ENCODE assay signal across 10 mouse cellular contexts in the genomic region with DNA sequence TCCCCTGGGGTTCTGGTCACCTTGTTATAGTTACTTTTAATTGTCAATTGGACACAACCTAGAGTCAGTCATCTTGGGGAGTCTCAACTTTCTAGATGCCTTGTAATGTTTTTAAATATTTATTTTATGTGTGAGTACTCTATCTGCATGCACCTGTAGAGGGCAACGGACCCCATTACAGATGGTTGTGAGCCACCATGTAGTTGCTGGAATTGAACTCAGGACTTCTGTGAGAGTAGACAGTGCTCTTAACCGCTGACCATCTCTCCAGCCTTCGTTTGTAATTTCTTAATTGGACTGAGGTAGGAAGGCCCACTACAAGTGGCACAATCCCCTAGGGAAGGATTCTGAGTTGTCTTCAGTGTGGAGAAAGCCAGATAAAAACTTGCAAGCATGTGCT. TPM values are rescaled to one million over a fixed set of nuclear protein-coding genes. Genes with fewer than 3 reads are reported as not detected.
A peak's percentile ranks its signal among the peaks of the same experiment; 100 is the strongest.
DNase-seq lines count a peak whose midpoint lies in the region; ATAC-seq and TF ChIP-seq lines count a peak whose summit lies in the region.
"Had no signal": no experiment of that assay in that cellular context is flagged by ENCODE, and none has a peak within 500 bp of the region (broad histone marks: within the 10 kb centered on the region; RNA-seq: fewer than 3 reads in every experiment).

No protein-coding gene starts in this region.

- TF ChIP-seq CTCF in intestine, postnatal 0 days (IDR thresholded peaks at IDR 0.05; ENCODE audit: low read depth) = no peak

- peak overlapping the region; percentile 94 for H3K4me3 ChIP-seq in lung, embryonic 15.5 days
- peak overlapping the region; percentile 85 for H3K4me3 ChIP-seq in embryonic facial prominence, embryonic 15.5 days (replicated peaks)
- H3K4me3 ChIP-seq in intestine, postnatal 0 days (ENCODE audit: low read depth, low read length) = peak overlapping the region; percentile 63
- peak overlapping the region; percentile 75 for H3K4me3 ChIP-seq in neural tube, embryonic 13.5 days

- H3K4me2 ChIP-seq in lung, embryonic 15.5 days = peak overlapping the region; percentile 96
- peak overlapping the region; percentile 95 for H3K4me2 ChIP-seq in embryonic facial prominence, embryonic 15.5 days (replicated peaks)
- peak overlapping the region; percentile 90 for H3K4me2 ChIP-seq in intestine, postnatal 0 days (replicated peaks; ENCODE audit: low read depth)
- H3K4me2 ChIP-seq in neural tube, embryonic 13.5 days = peak overlapping the region; percentile 69

- H3K27ac ChIP-seq in lung, embryonic 15.5 days = no peak overlapping the region
- 0 out of 2 replicates have a peak overlapping the region, but pooled peaks have one; percentile 80 for H3K27ac ChIP-seq in embryonic facial prominence, embryonic 15.5 days (replicated peaks)
- no peak overlapping the region for H3K27ac ChIP-seq in intestine, postnatal 0 days (ENCODE audit: low read depth, low read length)
- H3K27ac ChIP-seq in neural tube, embryonic 13.5 days (replicated peaks) = no peak overlapping the region

- H3K4me1 ChIP-seq in lung, embryonic 15.5 days = peaks cover 10% of the 10 kb centered on the region
- peaks cover 14% of the 10 kb centered on the region; the same call in 1 of the 2 replicates for H3K4me1 ChIP-seq in embryonic facial prominence, embryonic 15.5 days
- 0 out of 2 replicates have a peak, but pooled peaks cover 2% of the 10 kb centered on the region for H3K4me1 ChIP-seq in intestine, postnatal 0 days (replicated peaks; ENCODE audit: control insufficient read depth, insufficient read depth, low read length)
- peaks cover 8% of the 10 kb centered on the region for H3K4me1 ChIP-seq in neural tube, embryonic 13.5 days (replicated peaks)

- DNase-seq in lung, postnatal 25 days (ENCODE audit: low spot score) = no peak
- DNase-seq in layer of hippocampus, adult 18-20 months (ENCODE audit: low spot score in 2 of 2) = no peak
- no peak for DNase-seq in urinary bladder, postnatal 25 days (ENCODE audit: low spot score)
- DNase-seq in spleen, postnatal 36 days (ENCODE audit: low spot score in 2 of 2) = no peak

- WGBS in lung, embryonic 15.5 days = 68% methylated on average over 3 of the region's 3 CpGs
- 67% methylated on average over 3 of the region's 3 CpGs for WGBS in embryonic facial prominence, embryonic 15.5 days
- WGBS in intestine, postnatal 0 days = 72% methylated on average over 3 of the region's 3 CpGs
- WGBS in neural tube, embryonic 13.5 days = 73% methylated on average over 3 of the region's 3 CpGs

- H3K9me3 ChIP-seq in lung, embryonic 15.5 days = no peaks in the 10 kb centered on the region
- no peaks in the 10 kb centered on the region for H3K9me3 ChIP-seq in embryonic facial prominence, embryonic 15.5 days (replicated peaks)
- H3K9me3 ChIP-seq in intestine, postnatal 0 days (ENCODE audit: control insufficient read depth) = no peaks in the 10 kb centered on the region
- no peaks in the 10 kb centered on the region for H3K9me3 ChIP-seq in neural tube, embryonic 13.5 days

- H3K27me3 ChIP-seq in lung, embryonic 15.5 days = no peaks in the 10 kb centered on the region
- no peaks in the 10 kb centered on the region for H3K27me3 ChIP-seq in embryonic facial prominence, embryonic 15.5 days
- H3K27me3 ChIP-seq in intestine, postnatal 0 days (replicated peaks; ENCODE audit: control insufficient read depth, insufficient read depth, low read length) = no peaks in the 10 kb centered on the region
- no peaks in the 10 kb centered on the region for H3K27me3 ChIP-seq in neural tube, embryonic 13.5 days

- H3K36me3 ChIP-seq in lung, embryonic 15.5 days = no peaks in the 10 kb centered on the region; the same call in 1 of the 2 replicates
- H3K36me3 ChIP-seq in embryonic facial prominence, embryonic 15.5 days = 0 out of 2 replicates have a peak, but pooled peaks cover 4% of the 10 kb centered on the region
- H3K36me3 ChIP-seq in intestine, postnatal 0 days (ENCODE audit: control insufficient read depth, insufficient read depth) = no peaks in the 10 kb centered on the region
- H3K36me3 ChIP-seq in neural tube, embryonic 13.5 days = no peaks in the 10 kb centered on the region

- H3K9ac ChIP-seq in lung, embryonic 15.5 days = peak overlapping the region; percentile 69
- H3K9ac ChIP-seq in embryonic facial prominence, embryonic 15.5 days = 0 out of 2 replicates have a peak overlapping the region, but pooled peaks have one; percentile 73
- H3K9ac ChIP-seq in intestine, postnatal 0 days (ENCODE audit: low read depth, low read length) = no peak overlapping the region
- 0 out of 2 replicates have a peak overlapping the region, but pooled peaks have one; percentile 65 for H3K9ac ChIP-seq in neural tube, embryonic 13.5 days

- ATAC-seq in lung, embryonic 15.5 days (ENCODE audit: borderline replicate concordance, extremely low read depth, low FRiP score, low TSS enrichment) = no peak
- no peak for ATAC-seq in embryonic facial prominence, embryonic 15.5 days (ENCODE audit: insufficient number of reproducible peaks, low FRiP score, low TSS enrichment, low read depth)
- ATAC-seq in intestine, postnatal 0 days = no peak
- no peak for ATAC-seq in neural tube, embryonic 13.5 days (ENCODE audit: low read depth)

RNA-seq across cellular contexts. Expression of gene Cenpm, which starts 1.2 kb away (rescaled TPM):
- 71.6 and 74.5 TPM in 2 replicates for polyA plus RNA-seq in lung, embryonic 15.5 days (2015; fragmentation: Nextera tagmentation; extraction: Ambion mirVana)
- 57.7 and 60.9 TPM in 2 replicates for polyA plus RNA-seq in embryonic facial prominence, embryonic 15.5 days (2015; fragmentation: Nextera tagmentation; extraction: Ambion mirVana)
- 14.8 and 16.5 TPM in 2 replicates for polyA plus RNA-seq in intestine, postnatal 0 days (2015; fragmentation: Nextera tagmentation; extraction: Ambion mirVana)
- polyA plus RNA-seq in neural tube, embryonic 13.5 days (2015; fragmentation: Nextera tagmentation; extraction: Ambion mirVana) = 15.2 and 16.5 TPM in 2 replicates
- total RNA-seq in layer of hippocampus, adult 18-20 months (2021) = 1 to 10 TPM; 2.5 to 3.1 TPM
- total RNA-seq: neutrophil, adult 5-6 weeks had no signal

RNA-seq across cellular contexts. Expression of gene 1500009C09Rik, which starts 8.9 kb away (rescaled TPM):
- not detected in 2 replicates for polyA plus RNA-seq in lung, embryonic 15.5 days (2015; fragmentation: Nextera tagmentation; extraction: Ambion mirVana)
- not detected in 2 replicates for polyA plus RNA-seq in embryonic facial prominence, embryonic 15.5 days (2015; fragmentation: Nextera tagmentation; extraction: Ambion mirVana)
- polyA plus RNA-seq in intestine, postnatal 0 days (2015; fragmentation: Nextera tagmentation; extraction: Ambion mirVana) = 0.13 TPM in 1 of 2 replicates, not detected in the other
- polyA plus RNA-seq in neural tube, embryonic 13.5 days (2015; fragmentation: Nextera tagmentation; extraction: Ambion mirVana) = 7.8 and 7.9 TPM in 2 replicates
- total RNA-seq in layer of hippocampus, adult 18-20 months (2021) = 100 to 1,000 TPM; 100 to 113 TPM
- total RNA-seq: neutrophil, adult 5-6 weeks had no signal
- polyA plus RNA-seq: gonadal fat pad, adult 2 months had no signal

RNA-seq across cellular contexts. Expression of gene Tnfrsf13c, which starts 19.1 kb away (rescaled TPM):
- 0.12 TPM in 1 of 2 replicates, not detected in the other for polyA plus RNA-seq in lung, embryonic 15.5 days (2015; fragmentation: Nextera tagmentation; extraction: Ambion mirVana)
- polyA plus RNA-seq in embryonic facial prominence, embryonic 15.5 days (2015; fragmentation: Nextera tagmentation; extraction: Ambion mirVana) = 0.58 and 0.61 TPM in 2 replicates
- polyA plus RNA-seq in intestine, postnatal 0 days (2015; fragmentation: Nextera tagmentation; extraction: Ambion mirVana) = 0.10 TPM in 1 of 2 replicates, not detected in the other
- 0.13 and 0.66 TPM in 2 replicates for polyA plus RNA-seq in neural tube, embryonic 13.5 days (2015; fragmentation: Nextera tagmentation; extraction: Ambion mirVana)
- total RNA-seq in layer of hippocampus, adult 18-20 months (2021) = under 1 TPM; 0.47 to 0.76 TPM

RNA-seq across cellular contexts. Expression of gene Shisa8, which starts 30.7 kb away (rescaled TPM):
- polyA plus RNA-seq in lung, embryonic 15.5 days (2015; fragmentation: Nextera tagmentation; extraction: Ambion mirVana) = 1.1 and 1.3 TPM in 2 replicates
- 1.5 and 2.9 TPM in 2 replicates for polyA plus RNA-seq in embryonic facial prominence, embryonic 15.5 days (2015; fragmentation: Nextera tagmentation; extraction: Ambion mirVana)
- not detected in 2 replicates for polyA plus RNA-seq in intestine, postnatal 0 days (2015; fragmentation: Nextera tagmentation; extraction: Ambion mirVana)
- 0.72 and 0.82 TPM in 2 replicates for polyA plus RNA-seq in neural tube, embryonic 13.5 days (2015; fragmentation: Nextera tagmentation; extraction: Ambion mirVana)
- 1 to 10 TPM; 1.4 to 1.9 TPM for total RNA-seq in layer of hippocampus, adult 18-20 months (2021)

RNA-seq across cellular contexts. Expression of gene Sept3, which starts 31.4 kb away (rescaled TPM):
- 4.1 and 6.3 TPM in 2 replicates for polyA plus RNA-seq in lung, embryonic 15.5 days (2015; fragmentation: Nextera tagmentation; extraction: Ambion mirVana)
- 17.1 and 18.7 TPM in 2 replicates for polyA plus RNA-seq in embryonic facial prominence, embryonic 15.5 days (2015; fragmentation: Nextera tagmentation; extraction: Ambion mirVana)
- 1.7 and 3.0 TPM in 2 replicates for polyA plus RNA-seq in intestine, postnatal 0 days (2015; fragmentation: Nextera tagmentation; extraction: Ambion mirVana)
- polyA plus RNA-seq in neural tube, embryonic 13.5 days (2015; fragmentation: Nextera tagmentation; extraction: Ambion mirVana) = 359 and 361 TPM in 2 replicates
- total RNA-seq in layer of hippocampus, adult 18-20 months (2021) = 100 to 1,000 TPM; 609 to 650 TPM
- total RNA-seq: neutrophil, adult 5-6 weeks had no signal
